Mouse (Mus musculus): ENCODE data around the gene Ctsw.

DNA sequence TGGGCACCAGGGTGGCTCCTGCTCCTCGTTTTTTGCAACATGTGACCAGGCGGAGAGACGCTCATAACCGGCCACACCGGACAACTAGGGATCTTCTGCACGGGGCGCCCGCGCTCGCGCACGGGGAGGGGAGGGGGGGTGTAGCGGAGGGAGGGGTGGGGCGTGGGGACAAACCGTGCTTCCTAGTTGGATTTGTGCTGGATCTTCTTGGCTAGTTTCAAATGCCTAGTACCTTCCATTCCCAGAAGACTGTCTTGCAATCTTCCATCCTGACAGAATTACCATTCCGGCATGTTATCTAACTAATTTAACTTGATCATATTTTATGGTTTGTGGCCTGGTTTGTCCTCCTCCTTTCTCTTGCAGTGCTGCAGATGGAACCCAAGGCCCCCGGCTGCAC, 35.4 kb upstream of the Ctsw start, which contains the start of gene 1700020D05Rik:
- TF ChIP-seq POLR2A (IDR thresholded peaks at IDR 0.05; ENCODE audit: low read depth, low read length): no peak
- no peak for TF ChIP-seq CTCF (IDR thresholded peaks at IDR 0.05; ENCODE audit: extremely low read depth, insufficient read depth, insufficient read length, insufficient replicate concordance)

All from spleen, adult 2 months (tissue).